Mouse (Mus musculus): ENCODE measurements around the gene Nes.

Nes gene

GRCm38 (mm10) chr3:87984094-87984493 lies 13.2 kb downstream of the Nes start:
- DNase-seq, result no peak

GRCm38 (mm10) chr3:87985505-87986320 lies 14.8 kb downstream of the Nes start:
- DNase-seq, result peak; percentile 19

GRCm38 (mm10) chr3:87986868-87987267 lies 16.0 kb downstream of the Nes start:
- peak; percentile 94 for DNase-seq

- no peak for DNase-seq
Observed at GRCm38 (mm10) chr3:87987633-87988032, 16.8 kb downstream of the Nes start.

GRCm38 (mm10) chr3:87988068-87988467 lies 17.2 kb downstream of the Nes start:
- DNase-seq, result no peak

- no peak for DNase-seq
Observed at GRCm38 (mm10) chr3:87989935-87990334, 19.1 kb downstream of the Nes start.

- no peak for DNase-seq
Observed at GRCm38 (mm10) chr3:87993436-87993835, 22.6 kb downstream of the Nes start.

- no peak for DNase-seq
Observed at GRCm38 (mm10) chr3:87995331-87995730, 24.5 kb downstream of the Nes start.

- DNase-seq, result no peak
Observed at GRCm38 (mm10) chr3:87996401-87996800, 25.5 kb downstream of the Nes start.

GRCm38 (mm10) chr3:87996971-87997614 lies 26.2 kb downstream of the Nes start:
- no peak for DNase-seq

GRCm38 (mm10) chr3:87998747-87999146 lies 27.9 kb downstream of the Nes start:
- DNase-seq, result no peak

- DNase-seq, result no peak
Observed at GRCm38 (mm10) chr3:87999243-87999895, 28.5 kb downstream of the Nes start.

- DNase-seq, result no peak
Observed at GRCm38 (mm10) chr3:88000181-88000580, 29.3 kb downstream of the Nes start, which contains the start of gene Bcan. TSS of gene Bcan (minus strand) at chr3:88000230.

GRCm38 (mm10) chr3:88000816-88001595 lies 30.1 kb downstream of the Nes start:
- no peak for DNase-seq

GRCm38 (mm10) chr3:88002291-88002976 lies 31.6 kb downstream of the Nes start:
- peak; percentile 18 for DNase-seq

- no peak for DNase-seq
Observed at GRCm38 (mm10) chr3:88005822-88006786, 35.2 kb downstream of the Nes start.

GRCm38 (mm10) chr3:88010634-88011265 lies 39.9 kb downstream of the Nes start:
- DNase-seq, result peak; percentile 40

- DNase-seq, result peak; percentile 96
Observed at GRCm38 (mm10) chr3:88022322-88023191, 51.7 kb downstream of the Nes start.

Data from kidney, adult 18-20 months (tissue).